Mouse (Mus musculus) limb, embryonic 11.5 days (tissue): ENCODE results near the gene Gatd1. TPM values are rescaled to one million over a fixed set of nuclear protein-coding genes. Genes with fewer than 3 reads are reported as not detected.
"Not testable (repeated sequence)": the region's sequence is repeated elsewhere in the genome, so short reads cannot be mapped to it uniquely, and the experiment has no call there.

Source experiments
- ATAC-seq: fragments of 200-750 bp; cut with Nextera tagmentation; 2 replicates; pipeline ENCODE4 v1.8.0; 2017; ENCODE audit warnings: low read depth; ENCODE audit not compliant: insufficient number of reproducible peaks, low FRiP score, low TSS enrichment
- DNase-seq: peaks from one replicate; pipeline ENCODE4 v3.0.0-alpha.2; 2015; ENCODE audit warnings: low spot score
- H3K27ac ChIP-seq: fragments of 300-500 bp; sonication (generic); replicated peaks from 2 replicates; pipeline ENCODE4 v1.5.1; 2014; ENCODE audit warnings: low read depth, mild to moderate bottlenecking, low read length
- H3K27me3 ChIP-seq: fragments of 300-500 bp; sonication (generic); 2 replicates; pipeline ENCODE4 v1.6.1; 2014; ENCODE audit warnings: mild to moderate bottlenecking, low read length, mixed read lengths; ENCODE audit not compliant: control insufficient read depth, insufficient read depth
- H3K36me3 ChIP-seq: fragments of 300-500 bp; sonication (generic); 2 replicates; pipeline ENCODE4 v1.6.1; 2014; ENCODE audit warnings: mild to moderate bottlenecking, low read length, moderate library complexity, mixed read lengths; ENCODE audit not compliant: control insufficient read depth, insufficient read depth
- H3K4me1 ChIP-seq: fragments of 300-500 bp; sonication (generic); 2 replicates; pipeline ENCODE4 v1.6.1; 2014; ENCODE audit warnings: low read length, mixed read lengths; ENCODE audit not compliant: control insufficient read depth, insufficient read depth
- H3K4me2 ChIP-seq: fragments of 300-500 bp; sonication (generic); 2 replicates; pipeline ENCODE4 v1.6.1; 2014; ENCODE audit warnings: low read depth, mild to moderate bottlenecking, moderate library complexity; ENCODE audit not compliant: severe bottlenecking
- H3K4me3 ChIP-seq: fragments of 300-500 bp; sonication (generic); 2 replicates; pipeline ENCODE4 v1.5.1; 2014; ENCODE audit warnings: low read depth, low read length
- H3K9ac ChIP-seq: fragments of 300-500 bp; sonication (generic); 2 replicates; pipeline ENCODE4 v1.6.1; 2014; ENCODE audit warnings: mild to moderate bottlenecking, low read length
- H3K9me3 ChIP-seq: fragments of 300-500 bp; sonication (generic); 2 replicates; pipeline ENCODE4 v1.6.1; 2016; ENCODE audit warnings: low read length; ENCODE audit not compliant: control insufficient read depth
- WGBS: fragments of 180-500 bp; shearing (Covaris S2); extraction: QIAGEN DNeasy Blood & Tissue Kit; methylation state at CpG from one replicate; pipeline ENCODE4 v1.1.7; 2014; 5-methylcytosine and 5-hydroxymethylcytosine counted together
- polyA plus RNA-seq: library from polyadenylated mRNA; unstranded; fragments of >200 nt; fragmentation: Nextera tagmentation; extraction: Ambion mirVana; gene quantifications from 2 replicates; pipeline ENCODE4 v1.2.1, GENCODE M21; 2014

Gene Gatd1
- polyA plus RNA-seq, 1 experiment from 2014 or later, result 52.2 TPM

DNA sequence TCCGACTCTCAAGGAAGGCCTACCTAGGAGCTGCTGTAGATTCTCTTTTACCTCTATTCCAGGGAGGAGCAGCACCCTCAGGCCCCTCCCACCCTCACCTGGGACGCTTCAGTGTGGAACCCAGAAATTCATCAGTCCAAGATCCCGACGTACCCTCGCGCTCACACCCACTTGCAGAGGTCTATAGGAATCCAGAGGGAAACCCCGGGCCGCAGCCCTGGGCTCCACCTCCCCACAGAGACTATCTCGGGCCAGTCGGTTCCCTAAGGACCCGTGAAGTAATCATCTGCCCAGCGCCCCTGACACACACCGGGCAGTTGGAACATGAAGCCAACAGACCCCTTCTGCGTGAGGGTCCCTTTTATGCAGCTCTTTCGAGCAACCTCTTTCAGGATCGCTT, 605 bp downstream of the Gatd1 start:
- DNase-seq (peak; percentile 44), ATAC-seq (peak; percentile 22; the same call in 1 of the 2 replicates)
- no peaks in the 10 kb centered on the region for H3K9me3 ChIP-seq
- H3K9ac ChIP-seq, result peak overlapping the region; percentile 77
- peak overlapping the region; percentile 83 for H3K4me3 ChIP-seq
- H3K4me1 ChIP-seq, result peaks cover 4% of the 10 kb centered on the region; the same call in 1 of the 2 replicates
- H3K27ac ChIP-seq, result 0 out of 2 replicates have a peak overlapping the region, but pooled peaks have one; percentile 36
- 0 out of 2 replicates have a peak, but pooled peaks cover 2% of the 10 kb centered on the region for H3K36me3 ChIP-seq
- H3K27me3 ChIP-seq, result no peaks in the 10 kb centered on the region
- H3K4me2 ChIP-seq, result peak overlapping the region; percentile 87
- WGBS, result 6% methylated on average over 16 of the region's 16 CpGs

DNA sequence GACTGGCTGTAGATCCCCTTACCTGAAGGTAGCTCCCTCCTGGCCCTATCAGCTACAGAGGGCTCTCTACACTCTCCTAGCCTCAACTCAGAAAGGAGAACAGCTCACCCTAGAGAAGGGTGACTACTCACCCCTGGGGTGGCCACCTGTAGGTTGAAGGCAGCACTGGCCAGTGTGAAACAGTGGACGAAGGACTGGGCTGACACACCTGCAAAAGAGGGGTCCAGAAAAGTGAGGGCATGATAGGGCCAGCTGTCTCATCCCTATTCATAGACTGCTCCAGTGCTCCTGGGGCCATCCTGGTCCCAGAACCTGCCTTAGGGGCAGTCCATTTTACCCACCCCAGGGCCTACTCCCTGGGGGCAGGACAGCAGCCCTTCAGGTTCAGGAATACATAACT, 2.3 kb downstream of the Gatd1 start:
- Histone ChIP-seq H3K9ac (no peak overlapping the region), H3K4me2 (no peak overlapping the region), H3K4me1 (peaks cover 4% of the 10 kb centered on the region; the same call in 1 of the 2 replicates), H3K9me3 (no peaks in the 10 kb centered on the region), H3K27ac (no peak overlapping the region), H3K27me3 (no peaks in the 10 kb centered on the region), H3K4me3 (no peak overlapping the region), H3K36me3 (peaks cover 4% of the 10 kb centered on the region)
- 74% methylated on average over 1 of the region's 1 CpGs for WGBS
- DNase-seq, result no peak
- ATAC-seq, result no peak

DNA sequence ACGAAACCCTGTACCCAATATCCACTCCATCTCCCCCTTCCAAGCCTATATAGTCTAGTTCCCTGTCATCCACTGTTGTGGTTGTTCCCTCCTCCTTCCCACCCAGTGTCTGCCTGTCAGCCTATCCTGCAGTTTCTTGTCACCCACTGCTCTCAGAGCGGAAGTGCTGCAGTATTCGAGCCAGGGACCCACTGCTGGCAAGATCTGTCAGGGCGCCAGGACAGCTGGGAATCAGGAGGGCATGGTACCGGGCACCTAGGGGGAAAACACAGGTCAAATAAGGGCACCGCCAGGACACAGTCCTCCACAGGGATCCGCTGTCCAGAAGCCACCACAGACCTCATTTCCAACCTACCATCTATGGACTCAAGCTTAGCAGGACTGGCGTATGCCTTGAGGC, 3.3 kb downstream of the Gatd1 start:
- H3K27ac ChIP-seq, result no peak overlapping the region
- no peak for ATAC-seq
- no peak overlapping the region for H3K4me3 ChIP-seq
- H3K4me2 ChIP-seq, result no peak overlapping the region
- no peaks in the 10 kb centered on the region for H3K27me3 ChIP-seq
- no peaks in the 10 kb centered on the region for H3K9me3 ChIP-seq
- H3K4me1 ChIP-seq, result peaks cover 4% of the 10 kb centered on the region; the same call in 1 of the 2 replicates
- no peak for DNase-seq
- 90% methylated on average over 8 of the region's 8 CpGs for WGBS
- no peak overlapping the region for H3K9ac ChIP-seq
- peaks cover 4% of the 10 kb centered on the region for H3K36me3 ChIP-seq

GRCm38 (mm10) chr7:141408833-141409232, 5.1 kb downstream of the Gatd1 start:
- peaks cover 4% of the 10 kb centered on the region for H3K36me3 ChIP-seq
- DNase-seq (peak; percentile 91), ATAC-seq (peak; percentile 52)
- 15% methylated on average over 11 of the region's 11 CpGs for WGBS
- no peaks in the 10 kb centered on the region for H3K9me3 ChIP-seq
- H3K9ac ChIP-seq, result no peak overlapping the region
- H3K4me3 ChIP-seq, result no peak overlapping the region
- H3K4me2 ChIP-seq, result no peak overlapping the region
- peaks cover 4% of the 10 kb centered on the region; the same call in 1 of the 2 replicates for H3K4me1 ChIP-seq
- no peaks in the 10 kb centered on the region for H3K27me3 ChIP-seq
- no peak overlapping the region for H3K27ac ChIP-seq

GRCm38 (mm10) chr7:141407670-141408069, 6.3 kb downstream of the Gatd1 start:
- WGBS, result 94% methylated on average over 7 of the region's 7 CpGs

GRCm38 (mm10) chr7:141405466-141405865, 8.5 kb downstream of the Gatd1 start:
- no peak overlapping the region for H3K27ac ChIP-seq
- H3K4me3 ChIP-seq, result no peak overlapping the region
- H3K9ac ChIP-seq, result no peak overlapping the region
- H3K4me2 ChIP-seq, result no peak overlapping the region
- no peaks in the 10 kb centered on the region; the same call in 1 of the 2 replicates for H3K4me1 ChIP-seq
- peaks cover 14% of the 10 kb centered on the region for H3K36me3 ChIP-seq
- no peak for DNase-seq
- no peaks in the 10 kb centered on the region for H3K9me3 ChIP-seq
- H3K27me3 ChIP-seq, result no peaks in the 10 kb centered on the region
- 87% methylated on average over 4 of the region's 4 CpGs for WGBS
- no peak for ATAC-seq

More at GRCm38 (mm10) chr7:141407670-141408069, 6.3 kb downstream of the Gatd1 start:
- not testable (repeated sequence) for H3K27ac ChIP-seq, H3K4me3 ChIP-seq, H3K4me1 ChIP-seq, H3K4me2 ChIP-seq, H3K27me3 ChIP-seq, DNase-seq, ATAC-seq, H3K36me3 ChIP-seq, H3K9ac ChIP-seq, H3K9me3 ChIP-seq

GRCm38 (mm10) chr7:141403305-141403704, 10.6 kb downstream of the Gatd1 start:
- WGBS, result 58% methylated on average over 5 of the region's 5 CpGs
- peaks cover 20% of the 10 kb centered on the region for H3K36me3 ChIP-seq
- ATAC-seq, result 0 out of 2 replicates have a peak, but pooled peaks have one; percentile 33

GRCm38 (mm10) chr7:141395348-141395747, 18.6 kb downstream of the Gatd1 start:
- no peak overlapping the region for H3K4me2 ChIP-seq
- no peak overlapping the region for H3K4me3 ChIP-seq
- 81% methylated on average over 1 of the region's 1 CpGs for WGBS
- no peaks in the 10 kb centered on the region for H3K27me3 ChIP-seq
- no peak overlapping the region for H3K9ac ChIP-seq
- H3K4me1 ChIP-seq, result peaks cover 9% of the 10 kb centered on the region; the same call in 1 of the 2 replicates
- DNase-seq, result no peak
- no peak overlapping the region for H3K27ac ChIP-seq
- ATAC-seq, result no peak
- H3K9me3 ChIP-seq, result no peaks in the 10 kb centered on the region
- peaks cover 7% of the 10 kb centered on the region for H3K36me3 ChIP-seq

More at GRCm38 (mm10) chr7:141403305-141403704, 10.6 kb downstream of the Gatd1 start:
- Histone ChIP-seq H3K9me3 (no peaks in the 10 kb centered on the region), H3K27ac (no peak overlapping the region), H3K4me2 (no peak overlapping the region), H3K9ac (no peak overlapping the region), H3K4me3 (no peak overlapping the region), H3K27me3 (no peaks in the 10 kb centered on the region), H3K4me1 (no peaks in the 10 kb centered on the region)
- peak; percentile 63 for DNase-seq

- ATAC-seq (no peak), DNase-seq (peak; percentile 87)
- 20% methylated on average over 6 of the region's 6 CpGs for WGBS
- H3K9ac ChIP-seq, result no peak overlapping the region
- H3K4me2 ChIP-seq, result no peak overlapping the region
- H3K4me3 ChIP-seq, result no peak overlapping the region
- no peaks in the 10 kb centered on the region for H3K27me3 ChIP-seq
- H3K4me1 ChIP-seq, result peaks cover 9% of the 10 kb centered on the region; the same call in 1 of the 2 replicates
- H3K27ac ChIP-seq, result no peak overlapping the region
- peaks cover 3% of the 10 kb centered on the region for H3K36me3 ChIP-seq
- H3K9me3 ChIP-seq, result no peaks in the 10 kb centered on the region
Measured at GRCm38 (mm10) chr7:141394771-141395170, 19.2 kb downstream of the Gatd1 start.
